Mouse (Mus musculus) thymus, adult 2 months (tissue): ENCODE measurements at regions not wholly inside any gene's neighbourhood (a gene's known extent, or its start where the extent isn't known, plus 50 kb on each side); places are given as distances from the start of the nearest gene placed in this dataset.

Experiments
- CTCF ChIP-seq: fragments of 200-500 bp; IDR thresholded peaks from 2 replicates; pipeline ENCODE4 v1.5.1; 2012; ENCODE audit warnings: mild to moderate bottlenecking, control low read depth, low read length, moderate library complexity, borderline replicate concordance; ENCODE audit not compliant: control insufficient read depth, poor library complexity, insufficient read depth; ENCODE audit errors: extremely low read depth
- POLR2A ChIP-seq: fragments of 200-500 bp; IDR thresholded peaks from 2 replicates; pipeline ENCODE4 v1.6.1; 2012; ENCODE audit warnings: mild to moderate bottlenecking, low read length, control low read depth, moderate library complexity; ENCODE audit not compliant: control insufficient read depth, poor library complexity, insufficient read depth; ENCODE audit errors: extremely low read depth

- TF ChIP-seq CTCF (no peak), POLR2A (no peak)
These were observed 263.9 kb downstream of the Pten start for GRCm38 (mm10) chr19:33021161-33021560.
